Mouse (Mus musculus) c-Kit-positive CD71-negative TER-119-negative erythroid progenitor cells, embryonic 14.5 days (primary cell): ENCODE data around the gene Suz12.
A peak's percentile ranks its signal among the peaks of the same experiment; 100 is the strongest.
"Not testable (repeated sequence)": the region's sequence is repeated elsewhere in the genome, so short reads cannot be mapped to it uniquely, and the experiment has no call there.

Experiments used
- DNase-seq: peaks from one replicate; pipeline ENCODE4 v3.0.0-alpha.2; 2013; ENCODE audit warnings: low read depth

Suz12 gene

DNA sequence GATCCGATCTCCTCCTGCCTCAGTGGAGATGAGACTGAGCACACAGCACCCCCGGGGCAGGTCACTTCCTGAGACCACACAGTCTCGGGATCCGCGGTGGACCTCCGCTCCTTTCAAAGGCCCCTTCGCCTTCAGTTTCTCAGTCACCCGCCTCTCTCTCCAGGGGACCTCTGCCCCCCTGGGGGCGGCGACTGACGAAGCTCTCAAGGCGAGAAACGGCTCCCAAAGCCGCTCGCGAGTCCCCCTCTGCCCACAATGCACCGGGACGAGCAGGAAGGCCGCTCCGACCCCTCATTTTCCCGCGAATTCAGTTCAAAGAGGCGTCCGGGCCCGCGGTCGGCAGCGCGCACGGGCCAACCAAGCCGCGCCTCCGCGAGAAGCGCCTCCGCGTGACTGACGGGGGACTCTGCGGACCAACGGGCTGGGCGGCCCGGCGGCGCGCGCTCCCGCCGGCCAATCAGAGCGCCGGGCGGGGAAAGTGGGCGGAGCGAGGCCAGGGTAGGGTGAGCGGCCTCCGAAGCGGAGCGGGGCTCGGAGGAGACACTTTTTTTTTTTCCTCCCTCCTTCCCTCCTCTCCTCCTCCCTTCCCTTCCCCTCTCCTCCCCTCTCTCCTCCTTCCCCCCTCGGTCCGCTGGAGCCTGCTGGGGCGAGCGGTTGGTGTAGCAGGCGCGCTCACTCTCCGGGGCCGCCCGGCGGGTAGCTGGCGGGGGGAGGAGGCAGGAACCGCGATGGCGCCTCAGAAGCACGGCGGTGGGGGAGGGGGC is at the start of gene Suz12:
Gene Suz12 (plus strand): TSS at position 515 of the 764 bp plus-strand sequence.
- DNase-seq: peak; percentile 94

GRCm38 (mm10) chr11:79943136-79943535 is 49.8 kb upstream of the Suz12 start:
- no peak for DNase-seq

DNA sequence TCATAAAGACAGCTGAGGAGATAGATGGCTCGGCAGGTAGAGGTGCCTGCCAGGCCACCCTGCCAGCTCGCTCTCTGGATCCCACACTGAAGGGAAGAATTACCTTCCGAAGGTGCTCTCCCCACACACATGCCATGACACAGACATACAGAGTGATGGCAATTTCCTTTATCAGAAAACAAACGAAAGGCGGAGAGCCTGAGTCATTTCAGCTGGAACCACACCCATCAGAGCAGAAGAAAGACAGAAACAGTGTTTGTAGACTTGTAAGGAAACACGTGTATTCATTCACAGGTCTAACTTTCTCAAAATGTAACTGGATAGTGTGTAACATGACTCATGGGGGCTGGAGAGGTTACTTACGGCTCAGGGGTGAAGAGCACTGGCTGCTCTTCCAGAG is 49.3 kb upstream of the Suz12 start:
- no peak for DNase-seq

- no peak for DNase-seq
Measured at GRCm38 (mm10) chr11:79947265-79947664, 45.6 kb upstream of the Suz12 start.

DNA sequence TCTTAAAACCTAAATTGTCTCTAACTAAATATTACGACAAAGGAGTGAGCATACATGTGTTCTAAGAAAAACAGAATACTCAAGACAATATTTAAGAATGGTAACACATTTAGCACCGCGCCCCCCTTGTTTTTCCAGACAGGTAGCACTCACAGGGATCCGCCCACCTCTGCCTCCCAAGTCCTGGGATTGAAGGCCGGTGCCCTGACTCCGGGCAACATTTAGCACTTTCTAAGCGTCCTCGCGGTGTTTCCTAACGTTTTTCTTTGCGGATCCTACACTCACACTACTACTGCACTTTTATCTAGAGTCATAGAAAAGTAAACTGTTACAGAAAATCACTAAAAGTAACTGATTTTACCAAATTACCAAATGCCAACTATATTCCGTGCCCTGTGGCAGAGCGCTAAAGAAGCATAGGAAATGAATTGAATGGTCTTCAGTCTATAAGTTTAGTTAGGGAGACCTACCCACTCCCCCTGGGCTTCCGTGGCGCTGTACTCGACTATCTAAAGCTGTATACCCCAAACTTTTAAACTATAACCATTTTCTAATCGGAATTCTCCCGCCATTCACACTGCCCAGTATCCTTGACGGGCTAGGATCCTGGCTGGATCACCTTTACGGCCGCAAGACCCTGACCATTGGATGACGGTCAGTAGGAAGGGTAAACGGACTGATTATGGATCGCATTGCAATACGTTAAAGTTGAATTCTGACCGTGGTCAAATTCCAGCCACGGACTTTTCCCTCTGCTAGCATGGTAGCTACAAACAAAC is 31.4 kb upstream of the Suz12 start:
- DNase-seq: no peak

DNA sequence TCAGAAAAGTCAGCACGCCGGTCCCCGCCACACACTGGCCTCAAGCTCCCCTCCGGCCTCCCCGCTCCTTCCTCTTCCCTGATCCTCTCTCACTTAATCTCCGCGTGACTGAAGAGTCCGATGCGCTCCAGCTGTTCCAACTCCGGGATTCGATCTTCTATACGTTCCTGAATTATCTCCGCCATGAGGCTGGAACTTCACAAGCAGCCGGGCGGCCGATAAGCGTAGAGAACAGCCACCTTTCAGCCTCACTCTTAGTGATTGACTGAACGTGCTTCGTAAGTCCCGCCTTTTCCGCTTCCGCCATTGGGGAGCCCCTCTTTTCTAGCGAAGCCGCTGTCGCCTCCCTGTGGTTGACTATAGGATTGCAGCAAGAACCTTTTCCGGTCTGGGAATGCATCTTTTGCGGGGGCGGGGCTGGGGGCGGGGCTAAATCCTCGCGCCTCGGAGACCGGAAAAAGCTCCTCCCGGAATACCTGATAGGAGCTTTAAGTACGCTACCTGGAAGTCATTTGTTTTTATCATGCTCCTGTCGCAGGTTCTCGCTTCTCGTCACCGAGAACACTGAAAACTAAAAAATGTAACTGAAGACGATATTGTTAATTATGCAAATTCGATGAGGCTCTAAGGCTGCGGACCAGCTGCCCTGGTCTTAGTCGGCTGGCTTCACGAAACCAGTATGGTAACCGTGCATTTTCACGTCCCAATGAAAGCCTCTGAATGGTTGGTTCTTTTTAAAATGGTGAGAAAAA is 30.6 kb upstream of the Suz12 start, which contains the start of gene Utp6:
Gene Utp6 (minus strand): TSS at position 266 of the 752 bp plus-strand sequence.
- peak; percentile 100 for DNase-seq

GRCm38 (mm10) chr11:79962877-79963183 is 30.1 kb upstream of the Suz12 start:
- DNase-seq: no peak

GRCm38 (mm10) chr11:79963212-79963974 is 29.5 kb upstream of the Suz12 start:
- no peak for DNase-seq

DNA sequence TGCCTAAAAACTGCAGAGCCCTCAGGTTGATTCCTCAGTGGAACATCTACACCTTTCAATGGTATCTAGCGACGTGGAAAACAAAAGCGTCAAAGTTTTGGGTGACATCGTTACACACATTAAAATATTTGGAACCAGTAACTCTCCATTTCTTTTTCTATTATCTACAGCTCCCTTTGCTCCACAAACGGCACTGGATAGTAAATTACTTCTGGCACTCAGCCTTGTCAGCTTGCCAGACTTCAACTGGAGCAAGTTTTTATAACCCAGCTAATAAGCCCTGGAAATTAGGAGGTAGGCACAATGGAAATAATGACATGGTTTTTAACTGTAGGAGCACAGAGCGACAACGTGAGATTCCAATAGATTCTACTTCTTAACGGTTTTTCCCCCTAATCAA is 27.0 kb upstream of the Suz12 start:
- no peak for DNase-seq

DNA sequence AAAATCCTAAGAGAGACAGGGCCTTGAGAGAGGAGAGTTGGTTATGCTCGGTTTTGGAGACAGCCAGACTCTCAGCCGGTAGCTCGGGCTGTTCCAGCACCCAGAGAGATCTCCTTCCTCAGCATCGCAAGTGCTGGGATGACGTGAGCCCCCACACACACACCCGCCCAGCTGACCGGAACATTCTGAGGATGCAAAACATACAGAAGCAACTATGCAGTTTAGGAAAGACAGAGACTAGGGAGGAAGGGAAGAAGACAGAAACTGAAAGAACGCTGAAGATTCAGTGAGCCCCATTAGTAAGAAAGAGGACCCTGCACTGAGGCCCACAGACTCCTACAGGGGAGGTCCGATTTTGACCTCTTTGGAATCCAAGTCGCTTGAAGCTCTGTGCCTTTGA is 25.2 kb upstream of the Suz12 start:
- no peak for DNase-seq

- DNase-seq: no peak
Measured at GRCm38 (mm10) chr11:79973133-79973532, 19.8 kb upstream of the Suz12 start.

DNA sequence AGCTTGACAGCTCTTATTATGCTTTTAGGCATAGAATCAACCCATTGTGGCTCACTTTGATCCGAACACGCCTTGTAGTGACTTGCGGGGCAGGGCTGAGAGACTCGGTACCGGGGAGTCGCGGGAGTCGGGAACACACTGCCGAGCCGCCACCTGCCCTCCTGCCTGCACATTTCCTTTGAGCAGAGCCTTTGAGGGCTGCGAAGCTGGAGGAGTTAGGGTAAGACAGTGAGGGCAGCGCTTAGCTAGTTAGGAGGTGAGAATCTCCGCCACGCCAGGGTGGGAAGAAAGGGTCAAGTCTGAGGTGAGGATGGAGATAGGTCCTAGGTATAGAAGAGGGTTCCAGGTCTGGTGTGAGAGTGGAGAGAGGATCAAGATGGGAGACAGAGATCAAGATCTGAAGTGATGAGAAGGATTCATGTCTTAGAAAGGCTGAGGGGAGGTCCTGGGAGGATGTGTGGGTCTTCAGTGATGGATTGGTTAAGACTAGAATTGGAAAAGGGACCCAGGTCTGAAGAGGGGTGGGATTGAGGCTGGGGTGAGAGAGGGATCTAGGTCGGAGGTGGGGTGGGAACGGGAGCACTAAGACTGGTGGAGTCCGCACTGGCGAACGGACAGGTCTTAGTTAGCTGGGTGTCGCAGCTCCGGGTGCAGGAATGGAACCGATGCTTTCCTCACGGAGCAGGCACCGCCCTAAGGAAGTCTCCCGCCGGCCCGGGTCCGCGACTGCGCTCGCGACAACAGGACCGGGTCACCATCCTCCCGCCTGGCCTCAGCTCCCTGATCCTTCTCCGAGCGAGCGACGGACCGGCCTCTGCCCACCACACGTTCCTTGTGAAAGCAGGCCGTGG is 19.1 kb upstream of the Suz12 start:
- DNase-seq: no peak

DNA sequence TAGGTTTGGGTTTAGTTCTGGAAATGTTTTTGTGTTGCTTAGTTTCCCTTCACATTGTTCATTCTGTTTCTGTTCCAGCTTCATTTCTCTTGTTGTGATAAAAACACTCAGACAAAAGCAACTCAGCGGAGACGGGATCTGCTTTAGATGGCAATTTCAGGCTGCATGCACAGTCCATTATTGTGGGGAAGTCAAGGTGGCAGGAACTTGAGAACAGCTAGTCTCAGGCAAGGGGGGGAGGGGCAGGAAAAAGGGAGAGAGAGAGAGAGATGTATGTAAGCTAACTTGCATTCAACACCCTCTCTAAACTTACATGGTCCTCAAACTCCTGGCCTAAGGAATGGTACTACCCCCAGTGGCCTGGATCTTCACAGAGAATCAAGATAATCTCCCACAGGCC is 17.5 kb upstream of the Suz12 start:
- DNase-seq: no peak

DNA sequence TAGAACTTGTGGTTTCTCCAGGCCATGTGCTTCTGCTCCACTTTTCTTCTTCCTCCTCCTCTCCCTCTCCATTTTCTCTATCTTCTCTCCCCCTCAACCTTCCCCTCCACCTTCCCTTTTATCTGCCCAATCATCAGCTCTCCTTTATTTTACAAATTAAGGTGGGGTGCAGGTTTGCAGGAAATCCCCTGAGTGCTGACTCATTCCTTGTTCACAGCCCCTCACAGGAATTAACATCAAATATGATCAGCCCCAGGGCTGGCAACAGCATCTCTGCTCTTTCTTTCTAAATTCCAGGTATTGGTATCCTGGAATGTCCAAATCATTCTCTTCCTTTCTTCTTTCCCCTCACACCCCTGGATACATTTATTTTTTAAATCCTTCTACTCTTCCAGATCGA is 16.7 kb upstream of the Suz12 start:
- DNase-seq: no peak

GRCm38 (mm10) chr11:79976645-79977044 is 16.3 kb upstream of the Suz12 start:
- DNase-seq: not testable (repeated sequence)

DNA sequence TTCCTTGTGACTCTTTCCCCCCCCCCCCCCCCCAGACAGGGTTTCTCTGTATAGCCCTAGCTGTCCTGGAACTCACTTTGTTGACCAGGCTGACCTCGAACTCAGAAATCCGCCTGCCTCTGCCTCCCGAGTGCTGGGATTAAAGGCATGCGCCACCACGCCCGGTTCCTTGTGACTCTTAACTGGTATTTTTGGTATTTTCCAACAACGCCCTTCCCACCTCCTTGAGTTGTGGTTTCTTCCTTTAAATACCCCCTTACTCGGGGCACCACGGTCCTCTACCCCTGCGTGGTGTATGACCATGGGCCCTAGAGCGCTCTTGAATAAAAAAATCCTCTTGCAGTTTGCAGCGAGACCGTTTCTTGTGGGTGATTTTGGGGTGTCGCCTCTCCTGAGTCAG is 15.8 kb upstream of the Suz12 start:
- not testable (repeated sequence) for DNase-seq

DNA sequence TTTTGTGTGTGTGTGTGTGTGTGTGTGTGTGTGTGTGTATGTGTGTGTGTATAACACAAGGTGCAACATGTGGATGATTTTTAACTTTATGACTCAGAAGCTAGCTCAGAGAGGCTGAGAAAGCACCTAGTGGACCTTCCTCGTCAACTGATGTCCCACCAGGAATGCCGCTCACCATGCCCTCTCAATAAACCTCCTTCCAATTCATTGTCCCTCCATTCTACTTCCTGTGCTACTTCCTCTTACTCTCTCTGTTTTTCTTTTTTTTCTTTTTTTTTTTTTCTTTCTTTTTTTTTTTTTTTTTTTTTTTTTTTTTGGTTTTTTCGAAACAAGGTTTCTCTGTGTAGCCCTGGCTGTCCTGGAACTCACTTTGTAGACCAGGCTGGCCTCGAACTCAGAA is 15.2 kb upstream of the Suz12 start:
- not testable (repeated sequence) for DNase-seq

DNA sequence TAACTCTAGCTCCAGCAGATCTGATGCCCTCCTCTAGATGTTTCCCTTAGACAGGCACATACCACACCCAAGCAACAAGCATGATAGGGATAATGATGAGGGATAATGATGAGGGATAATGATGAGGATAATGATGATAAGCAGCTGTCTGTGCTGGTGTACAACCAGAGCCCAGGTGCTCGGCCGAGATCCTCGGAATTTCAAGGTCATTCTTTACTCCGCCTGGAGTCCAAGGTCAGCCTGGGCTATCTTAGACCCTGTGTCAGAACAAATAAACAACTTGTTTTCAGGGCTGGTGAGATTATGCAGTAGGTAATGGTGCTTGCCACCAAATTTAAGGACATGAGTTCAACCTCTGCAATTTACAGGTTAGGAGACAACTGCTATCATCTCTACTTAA is 6.0 kb upstream of the Suz12 start:
- no peak for DNase-seq

GRCm38 (mm10) chr11:79987896-79988295 is 5.0 kb upstream of the Suz12 start:
- DNase-seq: no peak

DNA sequence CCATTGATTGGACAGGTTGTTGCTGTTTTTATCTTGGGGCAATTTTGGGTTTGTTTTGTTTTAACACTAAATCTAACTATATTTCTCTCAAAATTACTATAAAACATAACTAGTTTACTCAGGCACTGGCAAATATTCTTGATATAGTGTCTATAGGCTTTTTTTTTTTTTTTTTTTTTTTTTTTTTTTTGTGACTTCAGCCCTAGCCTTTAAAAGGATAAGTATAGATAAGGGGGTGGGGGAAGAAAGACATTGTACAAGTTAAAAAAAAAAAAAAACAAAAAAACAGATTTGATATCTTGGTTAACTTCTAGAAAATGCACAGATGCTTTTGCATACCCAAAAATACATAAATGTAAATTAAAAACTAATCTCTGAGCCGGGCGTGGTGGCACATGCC is 2.8 kb upstream of the Suz12 start:
- no peak for DNase-seq

- DNase-seq: no peak
Measured at GRCm38 (mm10) chr11:79991600-79991999, 1.3 kb upstream of the Suz12 start.
